In the genomic region with DNA sequence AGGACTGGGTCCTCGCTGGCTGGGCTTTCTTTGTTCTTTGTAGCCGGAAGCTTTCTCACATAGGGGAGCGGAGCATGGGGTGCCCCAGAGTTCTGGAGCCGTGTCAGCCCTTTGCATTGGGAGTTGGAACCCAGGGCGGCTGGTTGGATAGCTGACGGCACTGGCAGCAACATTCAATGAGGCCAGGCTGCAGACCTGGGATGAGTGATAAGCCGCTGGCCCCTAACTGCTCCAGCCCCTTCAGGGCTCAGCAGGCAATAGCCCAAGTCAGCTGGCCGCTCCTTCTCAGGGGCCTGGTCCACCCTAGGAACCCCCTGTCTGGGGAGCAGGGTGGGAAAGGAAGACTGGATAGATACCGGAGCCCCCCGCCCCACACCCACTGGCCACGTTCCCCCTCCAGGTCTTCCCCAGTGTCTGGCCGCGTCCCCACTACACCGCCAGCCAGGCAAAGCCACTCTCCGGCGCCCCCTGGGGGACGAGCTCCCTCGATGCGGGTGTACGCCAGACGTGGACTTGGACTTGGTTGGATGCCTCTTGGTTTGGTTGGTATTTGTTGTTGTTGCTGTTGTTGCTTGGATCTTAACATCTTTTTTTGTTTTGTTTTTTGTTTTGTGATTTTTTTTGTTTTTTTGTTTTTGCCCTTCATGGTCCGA, we compare ENCODE assay signal across 7 mouse cellular contexts. TPM values are rescaled to one million over a fixed set of nuclear protein-coding genes. Genes with fewer than 3 reads are reported as not detected.
A peak's percentile ranks its signal among the peaks of the same experiment; 100 is the strongest.
DNase-seq lines count a peak whose midpoint lies in the region; ATAC-seq and TF ChIP-seq lines count a peak whose summit lies in the region.

No protein-coding gene starts in this region.

- TF ChIP-seq CTCF in forebrain, postnatal 0 days (IDR thresholded peaks at IDR 0.05; ENCODE audit: low read depth), result peak; percentile 79

- H3K4me1 ChIP-seq in forebrain, postnatal 0 days (ENCODE audit: insufficient read depth), result no peaks in the 10 kb centered on the region
- peaks cover 4% of the 10 kb centered on the region; the same call in 1 of the 2 replicates for H3K4me1 ChIP-seq in hindbrain, embryonic 11.5 days (replicated peaks; ENCODE audit: control insufficient read depth, insufficient read depth, low read length)
- H3K4me1 ChIP-seq in limb, embryonic 13.5 days, result peaks cover 39% of the 10 kb centered on the region
- peaks cover 25% of the 10 kb centered on the region for H3K4me1 ChIP-seq in midbrain, embryonic 14.5 days (ENCODE audit: control insufficient read depth, insufficient read depth, low read length)
- 0 out of 2 replicates have a peak, but pooled peaks cover 4% of the 10 kb centered on the region for H3K4me1 ChIP-seq in stomach, embryonic 14.5 days (ENCODE audit: control insufficient read depth, insufficient read depth, low read length)

- no peaks in the 10 kb centered on the region for H3K9me3 ChIP-seq in forebrain, postnatal 0 days (ENCODE audit: low read length)
- no peaks in the 10 kb centered on the region for H3K9me3 ChIP-seq in hindbrain, embryonic 11.5 days (ENCODE audit: control insufficient read depth, low read length)
- no peaks in the 10 kb centered on the region for H3K9me3 ChIP-seq in limb, embryonic 13.5 days
- no peaks in the 10 kb centered on the region for H3K9me3 ChIP-seq in midbrain, embryonic 14.5 days (ENCODE audit: control insufficient read depth, low read length)
- H3K9me3 ChIP-seq in stomach, embryonic 14.5 days (ENCODE audit: control insufficient read depth, low read depth, low read length), result no peaks in the 10 kb centered on the region

- no peak overlapping the region for H3K4me3 ChIP-seq in forebrain, postnatal 0 days (ENCODE audit: low read depth, low read length)
- H3K4me3 ChIP-seq in hindbrain, embryonic 11.5 days (ENCODE audit: low read depth, low read length), result no peak overlapping the region
- H3K4me3 ChIP-seq in limb, embryonic 13.5 days, result no peak overlapping the region
- no peak overlapping the region for H3K4me3 ChIP-seq in midbrain, embryonic 14.5 days (replicated peaks; ENCODE audit: low read depth, low read length)
- H3K4me3 ChIP-seq in stomach, embryonic 14.5 days (ENCODE audit: low read depth, low read length), result no peak overlapping the region

- peak; percentile 51 for DNase-seq in Muller cell, postnatal 12 days (ENCODE audit: inconsistent ontology term)
- DNase-seq in c-Kit-positive CD71-positive TER-119-negative erythroid progenitor cells, embryonic 14.5 days (ENCODE audit: low read depth), result peak; percentile 51
- DNase-seq in forebrain, postnatal 0 days, result peak; percentile 65
- DNase-seq in hindbrain, embryonic 11.5 days (ENCODE audit: low spot score), result peak; percentile 89
- DNase-seq in midbrain, embryonic 14.5 days, result peak; percentile 80

- peaks cover 10% of the 10 kb centered on the region; the same call in 1 of the 2 replicates for H3K36me3 ChIP-seq in forebrain, postnatal 0 days (ENCODE audit: insufficient read depth)
- H3K36me3 ChIP-seq in hindbrain, embryonic 11.5 days (ENCODE audit: control insufficient read depth, insufficient read depth, low read length), result no peaks in the 10 kb centered on the region
- H3K36me3 ChIP-seq in limb, embryonic 13.5 days, result peaks cover 15% of the 10 kb centered on the region
- H3K36me3 ChIP-seq in midbrain, embryonic 14.5 days (ENCODE audit: control insufficient read depth, insufficient read depth, low read length), result no peaks in the 10 kb centered on the region; the same call in 1 of the 2 replicates
- H3K36me3 ChIP-seq in stomach, embryonic 14.5 days (ENCODE audit: control insufficient read depth, insufficient read depth, low read length), result peaks cover 3% of the 10 kb centered on the region; the same call in 1 of the 2 replicates

- no peak overlapping the region for H3K27ac ChIP-seq in forebrain, postnatal 0 days (ENCODE audit: low read depth, low read length)
- peak overlapping the region; percentile 42; the same call in 1 of the 2 replicates for H3K27ac ChIP-seq in hindbrain, embryonic 11.5 days (ENCODE audit: low read depth, low read length)
- no peak overlapping the region for H3K27ac ChIP-seq in limb, embryonic 13.5 days
- H3K27ac ChIP-seq in midbrain, embryonic 14.5 days (replicated peaks; ENCODE audit: low read depth, low read length), result no peak overlapping the region
- H3K27ac ChIP-seq in stomach, embryonic 14.5 days (ENCODE audit: low read length), result no peak overlapping the region

- H3K9ac ChIP-seq in forebrain, postnatal 0 days, result no peak overlapping the region
- peak overlapping the region; percentile 28 for H3K9ac ChIP-seq in hindbrain, embryonic 11.5 days (ENCODE audit: low read depth, low read length)
- H3K9ac ChIP-seq in limb, embryonic 13.5 days, result no peak overlapping the region; the same call in 1 of the 2 replicates
- H3K9ac ChIP-seq in midbrain, embryonic 14.5 days (replicated peaks; ENCODE audit: low read length), result no peak overlapping the region; the same call in 1 of the 2 replicates
- no peak overlapping the region for H3K9ac ChIP-seq in stomach, embryonic 14.5 days (replicated peaks; ENCODE audit: low read depth, low read length)

- ATAC-seq in forebrain, postnatal 0 days, result peak; percentile 50
- ATAC-seq in hindbrain, embryonic 11.5 days (ENCODE audit: low FRiP score), result 0 out of 2 replicates have a peak, but pooled peaks have one; percentile 33
- no peak for ATAC-seq in limb, embryonic 13.5 days (ENCODE audit: low FRiP score, low read depth)
- ATAC-seq in midbrain, embryonic 14.5 days (ENCODE audit: low FRiP score, low TSS enrichment), result peak; percentile 28; the same call in 1 of the 2 replicates
- ATAC-seq in stomach, embryonic 14.5 days (ENCODE audit: insufficient number of reproducible peaks, insufficient read depth, low FRiP score, low read depth), result no peak

- H3K4me2 ChIP-seq in forebrain, postnatal 0 days (ENCODE audit: low read depth), result no peak overlapping the region
- peak overlapping the region; percentile 23 for H3K4me2 ChIP-seq in hindbrain, embryonic 11.5 days (replicated peaks; ENCODE audit: low read depth, low read length)
- H3K4me2 ChIP-seq in limb, embryonic 13.5 days (replicated peaks), result peak overlapping the region; percentile 43
- no peak overlapping the region for H3K4me2 ChIP-seq in midbrain, embryonic 14.5 days (ENCODE audit: low read length)
- peak overlapping the region; percentile 24 for H3K4me2 ChIP-seq in stomach, embryonic 14.5 days (replicated peaks; ENCODE audit: low read depth, low read length)

- 18% methylated on average over 22 of the region's 22 CpGs for WGBS in forebrain, postnatal 0 days
- WGBS in hindbrain, embryonic 11.5 days, result 19% methylated on average over 22 of the region's 22 CpGs
- WGBS in limb, embryonic 13.5 days, result 27% methylated on average over 22 of the region's 22 CpGs
- WGBS in midbrain, embryonic 14.5 days, result 20% methylated on average over 22 of the region's 22 CpGs
- WGBS in stomach, embryonic 14.5 days, result 21% methylated on average over 22 of the region's 22 CpGs

- H3K27me3 ChIP-seq in forebrain, postnatal 0 days (ENCODE audit: insufficient read depth, low read length), result no peaks in the 10 kb centered on the region
- H3K27me3 ChIP-seq in hindbrain, embryonic 11.5 days (ENCODE audit: control insufficient read depth, insufficient read depth, low read length), result no peaks in the 10 kb centered on the region
- H3K27me3 ChIP-seq in limb, embryonic 13.5 days, result peaks cover 12% of the 10 kb centered on the region
- no peaks in the 10 kb centered on the region for H3K27me3 ChIP-seq in midbrain, embryonic 14.5 days (ENCODE audit: control insufficient read depth, insufficient read depth, low read length)
- H3K27me3 ChIP-seq in stomach, embryonic 14.5 days (ENCODE audit: control insufficient read depth, insufficient read depth, low read length), result no peaks in the 10 kb centered on the region

RNA-seq across cellular contexts. Expression of gene Engase, which starts 14.1 kb away (rescaled TPM):
- total RNA-seq in forebrain, postnatal 0 days (2014; rRNA removed), result 8.1 and 8.5 TPM in 2 replicates
- 4.2 and 5.7 TPM in 2 replicates for polyA plus RNA-seq in forebrain, postnatal 0 days (2015; fragmentation: Nextera tagmentation; extraction: Ambion mirVana)
- 4.7 and 4.8 TPM in 2 replicates for polyA plus RNA-seq in hindbrain, embryonic 11.5 days (2014; fragmentation: Nextera tagmentation; extraction: Ambion mirVana)
- polyA plus RNA-seq in limb, embryonic 13.5 days (2015; fragmentation: Nextera tagmentation; extraction: Ambion mirVana), result 4.9 and 5.5 TPM in 2 replicates
- polyA plus RNA-seq in midbrain, embryonic 14.5 days (2014; fragmentation: Nextera tagmentation; extraction: Ambion mirVana), result 2.6 and 4.2 TPM in 2 replicates
- 5.2 and 7.0 TPM in 2 replicates for polyA plus RNA-seq in stomach, embryonic 14.5 days (2014; fragmentation: Nextera tagmentation; extraction: Ambion mirVana)

Comparison
In these comparisons a context has a peak if more than half of its experiments do, and no peak if none do; other contexts are left out.
1. ATAC-seq: peak in forebrain, postnatal 0 days (single experiment), hindbrain, embryonic 11.5 days (single experiment) and midbrain, embryonic 14.5 days (single experiment); none in limb, embryonic 13.5 days (single experiment) and stomach, embryonic 14.5 days (single experiment).
2. H3K4me2 ChIP-seq: peak in hindbrain, embryonic 11.5 days (single experiment), limb, embryonic 13.5 days (single experiment) and stomach, embryonic 14.5 days (single experiment); none in forebrain, postnatal 0 days (single experiment) and midbrain, embryonic 14.5 days (single experiment).
3. Peak in every context shown above with its lines, with median percentiles within 50 percentile points of each other: DNase-seq.